Mouse (Mus musculus): ENCODE results near the gene Slc38a4. TPM values are rescaled to one million over a fixed set of nuclear protein-coding genes. Genes with fewer than 3 reads are reported as not detected.

The Slc38a4 gene
- total and polyA plus RNA-seq, 3 experiments = 0.13 to 0.51 (median 0.17) TPM

DNA sequence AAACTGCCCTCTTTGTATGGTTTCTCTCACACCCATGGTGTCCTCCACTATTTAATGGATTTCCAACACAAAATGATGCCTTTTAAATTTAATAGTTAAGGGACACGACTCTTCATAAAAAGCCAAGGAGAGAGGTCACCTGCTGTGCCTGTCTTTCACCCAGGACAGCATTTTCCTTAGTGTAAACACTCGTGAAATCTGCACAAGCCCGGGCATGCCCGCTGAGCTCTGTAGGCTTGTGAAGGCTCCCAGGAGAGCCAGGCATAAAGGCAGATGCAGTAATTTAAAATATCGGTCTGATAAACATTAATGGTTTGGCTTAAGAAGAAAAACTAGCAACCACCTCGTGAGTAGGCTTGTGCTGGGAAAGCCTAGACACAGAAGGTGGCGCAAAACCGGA, 103.3 kb downstream of the Slc38a4 start:
- Histone ChIP-seq H3K9me3 (replicated peaks; ENCODE audit: low read length) (no peaks in the 10 kb centered on the region), H3K4me1 (ENCODE audit: control insufficient read depth in 1 of 2, insufficient read depth in 2 of 2) (peaks cover 4 to 21% of the 10 kb centered on the region in 2 experiments)

DNA sequence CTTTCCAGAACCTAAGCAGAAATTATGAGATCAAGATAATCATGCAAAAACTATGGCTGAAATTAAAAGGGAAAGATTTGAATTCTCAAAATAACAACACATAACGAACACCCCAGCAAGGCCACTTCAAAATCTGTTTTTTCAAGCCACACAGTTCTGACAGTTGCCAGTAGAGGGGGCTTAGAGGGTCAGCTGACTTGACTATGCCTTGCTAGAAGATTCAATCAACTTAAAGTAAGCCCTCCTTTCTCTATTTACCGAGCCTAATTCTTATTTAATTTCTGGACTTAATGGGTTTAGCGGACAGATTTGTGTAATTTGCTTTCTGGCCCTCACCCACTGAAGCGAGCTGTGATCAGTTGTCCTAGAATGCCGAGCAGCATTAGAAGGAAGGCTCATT, 104.0 kb downstream of the Slc38a4 start:
- Histone ChIP-seq H3K27me3 (replicated peaks) (no peaks in the 10 kb centered on the region), H3K9me3 (replicated peaks; ENCODE audit: low read length) (no peaks in the 10 kb centered on the region), H3K27ac (ENCODE audit: insufficient read depth, low read depth) (no peak overlapping the region), H3K36me3 (replicated peaks in 1 of 2; ENCODE audit: control insufficient read depth in 1 of 2, insufficient read depth in 1 of 2, low read length in 1 of 2) (no peaks in the 10 kb centered on the region), H3K79me2 (replicated peaks; ENCODE audit: control insufficient read depth, extremely low read depth, insufficient read depth, poor library complexity, severe bottlenecking) (no peaks in the 10 kb centered on the region), H3K4me3 (replicated peaks in 1 of 3; ENCODE audit: low read depth in 2 of 3, low read length in 2 of 3, poor library complexity in 1 of 3) (no peak overlapping the region), H3K4me1 (ENCODE audit: control insufficient read depth in 1 of 2, insufficient read depth in 2 of 2) (peaks cover 4 to 21% of the 10 kb centered on the region in 2 experiments), H3K4me2 (ENCODE audit: insufficient read depth, low read depth, poor library complexity, severe bottlenecking) (no peak overlapping the region), H3K9ac (ENCODE audit: insufficient read depth, low read depth) (peak overlapping the region; percentile 13; the same call in 1 of the 2 replicates)
- in situ Hi-C loops (cut with MboI; ENCODE audit: low pct_ligation_motif_present, low pct_unique_long_range_greater_than_20kb, low sequenced_read_pairs) = no loop called here
- dilution Hi-C loops (cut with MboI; ENCODE audit: extremely low pct_ligation_motif_present, extremely low pct_unique_long_range_greater_than_20kb, low sequenced_read_pairs) = no loop called here
- DNase-seq (ENCODE audit: extremely low read depth) = peak; percentile 36
- peak; percentile 36; the same call in 1 of the 2 replicates for TF ChIP-seq ZNF384 (IDR thresholded peaks at IDR 0.05; ENCODE audit: low read depth, low read length)
- TF ChIP-seq ZMIZ1 (IDR thresholded peaks at IDR 0.05; ENCODE audit: low read depth, low read length) = no peak
- TF ChIP-seq GABPA (IDR thresholded peaks at IDR 0.05; ENCODE audit: insufficient replicate concordance, low read depth, low read length) = no peak
- TF ChIP-seq MEF2A (IDR thresholded peaks at IDR 0.05; ENCODE audit: borderline replicate concordance, low read depth, low read length) = no peak
- TF ChIP-seq CHD2 (IDR thresholded peaks at IDR 0.05; ENCODE audit: low read length) = no peak
- no peak for TF ChIP-seq UBTF (IDR thresholded peaks at IDR 0.05; ENCODE audit: low read depth, low read length)
- no peak for TF ChIP-seq IRF4 (IDR thresholded peaks at IDR 0.05; ENCODE audit: low read depth, low read length)
- no peak for TF ChIP-seq HCFC1 (IDR thresholded peaks at IDR 0.05; ENCODE audit: low read depth, low read length)
- peak; percentile 32 to 72; a peak in 3 of 4 replicates for TF ChIP-seq CTCF (conservative IDR thresholded peaks at IDR 0.05 in 1 of 2, IDR thresholded peaks at IDR 0.05 in 1 of 2; ENCODE audit: low read depth in 2 of 2, low read length in 2 of 2)
- TF ChIP-seq MYC (IDR thresholded peaks at IDR 0.05; ENCODE audit: low read depth, low read length) = no peak
- TF ChIP-seq RCOR1 (conservative IDR thresholded peaks at IDR 0.05; ENCODE audit: low read depth, low read length) = no peak
- no peak for TF ChIP-seq JUND (conservative IDR thresholded peaks at IDR 0.05; ENCODE audit: low read depth, low read length)
- no peak for TF ChIP-seq MAFK (IDR thresholded peaks at IDR 0.05; ENCODE audit: insufficient replicate concordance, low read length)
- no peak for TF ChIP-seq ELF1 (IDR thresholded peaks at IDR 0.05; ENCODE audit: low read depth, low read length)
- peak; percentile 18 for TF ChIP-seq RAD21 (IDR thresholded peaks at IDR 0.05; ENCODE audit: low read depth, low read length)
- no peak for TF ChIP-seq ZKSCAN1 (IDR thresholded peaks at IDR 0.05; ENCODE audit: borderline replicate concordance, low read depth, low read length)
- TF ChIP-seq NRF1 (IDR thresholded peaks at IDR 0.05; ENCODE audit: low read depth, low read length) = no peak
- peak; percentile 51; the same call in 1 of the 2 replicates for TF ChIP-seq USF2 (conservative IDR thresholded peaks at IDR 0.05; ENCODE audit: low read depth, low read length)
- TF ChIP-seq USF1 (IDR thresholded peaks at IDR 0.05; ENCODE audit: low read depth, low read length) = peak; percentile 69
- TF ChIP-seq KAT2A (IDR thresholded peaks at IDR 0.05; ENCODE audit: insufficient replicate concordance, low read length) = no peak
- TF ChIP-seq SIN3A (IDR thresholded peaks at IDR 0.05; ENCODE audit: low read length) = no peak
- no peak for TF ChIP-seq ZC3H11A (IDR thresholded peaks at IDR 0.05; ENCODE audit: low read depth, low read length)
- no peak for TF ChIP-seq EP300 (IDR thresholded peaks at IDR 0.05; ENCODE audit: low read length)
- no peak for TF ChIP-seq ETS1 (conservative IDR thresholded peaks at IDR 0.05; ENCODE audit: low read depth, low read length)
- TF ChIP-seq NELFE (IDR thresholded peaks at IDR 0.05; ENCODE audit: low read depth, low read length) = no peak
- TF ChIP-seq SMC3 (IDR thresholded peaks at IDR 0.05; ENCODE audit: low read depth, low read length) = peak; percentile 36; the same call in 1 of the 2 replicates
- 0 out of 2 replicates have a peak, but pooled peaks have one; percentile 50 for TF ChIP-seq CHD1 (IDR thresholded peaks at IDR 0.05; ENCODE audit: low read depth, low read length)
- TF ChIP-seq POLR2AphosphoS2 (IDR thresholded peaks at IDR 0.05; ENCODE audit: low read depth, low read length) = no peak
- no peak for TF ChIP-seq PAX5 (IDR thresholded peaks at IDR 0.05; ENCODE audit: low read length)
- TF ChIP-seq MXI1 (IDR thresholded peaks at IDR 0.05; ENCODE audit: low read depth, low read length) = no peak
- TF ChIP-seq POLR2A (IDR thresholded peaks at IDR 0.05; ENCODE audit: low read depth, low read length) = no peak
- TF ChIP-seq MAZ (IDR thresholded peaks at IDR 0.05; ENCODE audit: low read depth, low read length) = no peak

More for the DNA sequence above, 103.3 kb downstream of the Slc38a4 start:
- H3K79me2 ChIP-seq (replicated peaks; ENCODE audit: control insufficient read depth, extremely low read depth, insufficient read depth, poor library complexity, severe bottlenecking) = no peaks in the 10 kb centered on the region
- in situ Hi-C loops (cut with MboI; ENCODE audit: low pct_ligation_motif_present, low pct_unique_long_range_greater_than_20kb, low sequenced_read_pairs) = no loop called here
- DNase-seq (ENCODE audit: extremely low read depth) = no peak
- peak overlapping the region; percentile 56; the same call in 1 of the 2 replicates for H3K27ac ChIP-seq (ENCODE audit: insufficient read depth, low read depth)
- dilution Hi-C loops (cut with MboI; ENCODE audit: extremely low pct_ligation_motif_present, extremely low pct_unique_long_range_greater_than_20kb, low sequenced_read_pairs) = no loop called here
- no peak overlapping the region for H3K4me3 ChIP-seq (replicated peaks in 1 of 3; ENCODE audit: low read depth in 2 of 3, low read length in 2 of 3, poor library complexity in 1 of 3)
- H3K9ac ChIP-seq (ENCODE audit: insufficient read depth, low read depth) = peak overlapping the region; percentile 7; the same call in 1 of the 2 replicates
- H3K36me3 ChIP-seq (replicated peaks in 1 of 2; ENCODE audit: control insufficient read depth in 1 of 2, insufficient read depth in 1 of 2, low read length in 1 of 2) = no peaks in the 10 kb centered on the region
- TF ChIP-seq BHLHE40 (IDR thresholded peaks at IDR 0.05; ENCODE audit: low read depth, low read length) (peak; percentile 88), TCF12 (IDR thresholded peaks at IDR 0.05; ENCODE audit: low read depth, low read length) (peak; percentile 29; the same call in 1 of the 2 replicates), JUN (IDR thresholded peaks at IDR 0.05; ENCODE audit: insufficient read depth, low read depth, low read length) (no peak), MAZ (IDR thresholded peaks at IDR 0.05; ENCODE audit: low read depth, low read length) (no peak), CHD1 (IDR thresholded peaks at IDR 0.05; ENCODE audit: low read depth, low read length) (peak; percentile 93; the same call in 1 of the 2 replicates)
- peak overlapping the region; percentile 64 for H3K4me2 ChIP-seq (ENCODE audit: insufficient read depth, low read depth, poor library complexity, severe bottlenecking)
- no peaks in the 10 kb centered on the region for H3K27me3 ChIP-seq (replicated peaks)
